Mouse (Mus musculus) intestine, postnatal 0 days (tissue): Measurements from ENCODE around the gene Npy4r. TPM values are rescaled to one million over a fixed set of nuclear protein-coding genes. Genes with fewer than 3 reads are reported as not detected.

Experiments
- ATAC-seq: fragments of 200-750 bp; cut with Nextera tagmentation; 2 replicates; pipeline ENCODE4 v1.8.0; 2017; ENCODE audit warnings: mild to moderate bottlenecking, moderate TSS enrichment, moderate library complexity
- H3K27ac ChIP-seq: fragments of 300-500 bp; sonication (generic); 2 replicates; pipeline ENCODE4 v1.5.1; 2014; ENCODE audit warnings: mild to moderate bottlenecking, low read depth, low read length, moderate library complexity
- H3K27me3 ChIP-seq: fragments of 300-500 bp; sonication (generic); replicated peaks from 2 replicates; pipeline ENCODE4 v1.6.1; 2014; ENCODE audit warnings: low read length, mixed read lengths; ENCODE audit not compliant: control insufficient read depth, insufficient read depth
- H3K36me3 ChIP-seq: fragments of 300-500 bp; sonication (generic); 2 replicates; pipeline ENCODE4 v1.6.1; 2014; ENCODE audit warnings: mild to moderate bottlenecking, moderate library complexity; ENCODE audit not compliant: control insufficient read depth, insufficient read depth
- H3K4me1 ChIP-seq: fragments of 300-500 bp; sonication (generic); replicated peaks from 2 replicates; pipeline ENCODE4 v1.6.1; 2014; ENCODE audit warnings: antibody characterized with exemption, low read length, mixed read lengths; ENCODE audit not compliant: control insufficient read depth, insufficient read depth
- H3K4me2 ChIP-seq: fragments of 300-500 bp; sonication (generic); replicated peaks from 2 replicates; pipeline ENCODE4 v1.6.1; 2014; ENCODE audit warnings: low read depth, mild to moderate bottlenecking, moderate library complexity
- H3K4me3 ChIP-seq: fragments of 300-500 bp; sonication (generic); 2 replicates; pipeline ENCODE4 v1.5.1; 2014; ENCODE audit warnings: low read depth, low read length
- H3K9ac ChIP-seq: fragments of 300-500 bp; sonication (generic); 2 replicates; pipeline ENCODE4 v1.6.1; 2014; ENCODE audit warnings: mild to moderate bottlenecking, low read depth, low read length
- H3K9me3 ChIP-seq: fragments of 300-500 bp; sonication (generic); 2 replicates; pipeline ENCODE4 v1.6.1; 2016; ENCODE audit warnings: mixed run types; ENCODE audit not compliant: control insufficient read depth
- CTCF ChIP-seq: sonication (generic); IDR thresholded peaks from 2 replicates; pipeline ENCODE4 v1.5.1; 2016; ENCODE audit warnings: low read depth, mild to moderate bottlenecking, control low read depth, antibody characterized with exemption, moderate library complexity
- WGBS: fragments of 180-500 bp; shearing (Covaris S2); extraction: QIAGEN DNeasy Blood & Tissue Kit; methylation state at CpG from one replicate; pipeline ENCODE4 v1.1.7; 2014; 5-methylcytosine and 5-hydroxymethylcytosine counted together
- polyA plus RNA-seq: library from polyadenylated mRNA; unstranded; fragments of >200 nt; fragmentation: Nextera tagmentation; extraction: Ambion mirVana; gene quantifications from 2 replicates; pipeline ENCODE4 v1.2.1, GENCODE M21; 2015

The Npy4r gene
- polyA plus RNA-seq, 1 experiment from 2014 or later = 0.46 TPM

DNA sequence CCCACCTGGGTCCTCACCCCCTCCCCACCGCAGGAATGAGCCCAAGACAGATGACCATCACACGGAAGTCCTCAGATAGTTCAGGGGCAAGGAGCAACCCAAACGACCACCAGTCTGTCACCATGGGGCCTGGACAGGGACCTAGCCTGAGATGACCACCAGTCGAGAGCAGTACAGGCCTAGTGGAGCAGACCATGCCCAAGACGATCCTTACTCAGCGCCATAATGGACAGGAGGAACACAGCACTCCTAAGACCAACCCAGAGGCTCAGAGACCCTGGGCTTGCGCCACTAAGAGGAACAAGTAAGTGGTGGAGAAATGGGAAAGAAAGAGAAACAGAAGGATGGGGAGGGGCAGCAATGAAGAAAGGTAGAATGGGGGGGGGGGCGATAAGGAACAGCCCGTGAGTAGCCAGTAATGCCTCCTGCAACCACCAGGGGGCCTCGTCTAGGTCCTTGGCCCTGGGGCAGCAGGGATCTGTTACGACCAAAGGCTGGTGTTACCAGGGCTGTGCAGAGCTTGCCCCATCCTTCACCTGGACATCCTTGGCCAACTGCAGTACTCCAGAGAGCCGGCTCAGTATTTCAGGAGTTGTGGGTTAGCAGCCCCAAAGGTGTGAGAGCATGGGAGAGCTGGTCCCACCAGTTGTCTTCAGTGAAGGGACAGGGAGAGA lies 45.8 kb downstream of the Npy4r start:
- peak; percentile 78 for TF ChIP-seq CTCF
- no peaks in the 10 kb centered on the region for H3K9me3 ChIP-seq
- no peak overlapping the region for H3K9ac ChIP-seq
- ATAC-seq = no peak
- no peaks in the 10 kb centered on the region for H3K4me1 ChIP-seq
- H3K4me2 ChIP-seq = no peak overlapping the region
- H3K27ac ChIP-seq = no peak overlapping the region
- no peak overlapping the region for H3K4me3 ChIP-seq
- 57% methylated on average over 12 of the region's 12 CpGs for WGBS
- no peaks in the 10 kb centered on the region for H3K36me3 ChIP-seq
- H3K27me3 ChIP-seq = no peaks in the 10 kb centered on the region

- H3K9ac ChIP-seq = no peak overlapping the region
- no peak for ATAC-seq
- WGBS = 22% methylated on average over 8 of the region's 8 CpGs
Measured at GRCm38 (mm10) chr14:34104892-34105291, 47.4 kb downstream of the Npy4r start.

GRCm38 (mm10) chr14:34103855-34104254 lies 48.4 kb downstream of the Npy4r start:
- WGBS = 59% methylated on average over 3 of the region's 3 CpGs
- no peak overlapping the region for H3K4me3 ChIP-seq
- H3K4me1 ChIP-seq = no peaks in the 10 kb centered on the region
- no peak for TF ChIP-seq CTCF
- ATAC-seq = no peak
- no peaks in the 10 kb centered on the region for H3K36me3 ChIP-seq
- H3K27me3 ChIP-seq = no peaks in the 10 kb centered on the region
- no peak overlapping the region for H3K27ac ChIP-seq
- H3K9me3 ChIP-seq = no peaks in the 10 kb centered on the region
- H3K4me2 ChIP-seq = no peak overlapping the region
- H3K9ac ChIP-seq = no peak overlapping the region

More at GRCm38 (mm10) chr14:34104892-34105291, 47.4 kb downstream of the Npy4r start:
- Histone ChIP-seq H3K4me1 (no peaks in the 10 kb centered on the region), H3K27me3 (no peaks in the 10 kb centered on the region), H3K36me3 (no peaks in the 10 kb centered on the region), H3K4me3 (no peak overlapping the region), H3K9me3 (no peaks in the 10 kb centered on the region), H3K4me2 (no peak overlapping the region), H3K27ac (no peak overlapping the region)
- peak; percentile 84 for TF ChIP-seq CTCF

GRCm38 (mm10) chr14:34102601-34103000 lies 49.7 kb downstream of the Npy4r start, which contains the start of gene A630023A22Rik:
TSS of gene A630023A22Rik (minus strand) at chr14:34102754.
- Histone ChIP-seq H3K4me3 (no peak within 1 kb of the TSS), H3K9me3 (no peaks in the 10 kb centered on the region), H3K36me3 (no peaks in the 10 kb centered on the region), H3K27me3 (no peaks in the 10 kb centered on the region), H3K9ac (no peak within 1 kb of the TSS), H3K4me2 (no peak within 1 kb of the TSS), H3K4me1 (no peaks in the 10 kb centered on the region), H3K27ac (no peak within 1 kb of the TSS)
- TF ChIP-seq CTCF = no peak
- 52% methylated on average over 5 of the region's 5 CpGs for WGBS
- ATAC-seq = no peak

- H3K9ac ChIP-seq = no peak overlapping the region
- no peak overlapping the region for H3K4me3 ChIP-seq
- no peak for TF ChIP-seq CTCF
- no peak overlapping the region for H3K4me2 ChIP-seq
- no peaks in the 10 kb centered on the region for H3K27me3 ChIP-seq
- H3K36me3 ChIP-seq = no peaks in the 10 kb centered on the region
- H3K27ac ChIP-seq = no peak overlapping the region
- ATAC-seq = no peak
- no peaks in the 10 kb centered on the region for H3K9me3 ChIP-seq
- H3K4me1 ChIP-seq = no peaks in the 10 kb centered on the region
- 78% methylated on average over 5 of the region's 5 CpGs for WGBS
Measured at GRCm38 (mm10) chr14:34096161-34096560, 56.1 kb downstream of the Npy4r start.

Other genes with a start within 250 kb of the Npy4r start
- 4.4 TPM in 2 replicates for gene Gdf10, start 228.9 kb downstream of the Npy4r start, polyA plus RNA-seq
- gene Gdf2, start 211.4 kb downstream of the Npy4r start, polyA plus RNA-seq = not detected in 2 replicates
- gene Rbp3, start 198.5 kb downstream of the Npy4r start, polyA plus RNA-seq = not detected in 2 replicates
- gene Zfp488, start 173.7 kb downstream of the Npy4r start, polyA plus RNA-seq = 0.07 and 0.09 TPM in 2 replicates
- not detected in 2 replicates for gene Gm30083, start 137.3 kb downstream of the Npy4r start, polyA plus RNA-seq
- gene Gm5460, start 135.7 kb downstream of the Npy4r start, polyA plus RNA-seq = not detected in 2 replicates
- not detected in 2 replicates for gene Antxrl, start 99.8 kb downstream of the Npy4r start, polyA plus RNA-seq
- gene Anxa8, start 66.5 kb downstream of the Npy4r start, polyA plus RNA-seq = 12.1 and 16.9 TPM in 2 replicates
- 0.35 and 1.3 TPM in 2 replicates for gene A630023A22Rik, start 49.7 kb downstream of the Npy4r start, polyA plus RNA-seq
- 0.13 and 0.17 TPM in 2 replicates for gene Gprin2, start 49.2 kb upstream of the Npy4r start, polyA plus RNA-seq
- 1.0 and 1.2 TPM in 2 replicates for gene Syt15, start 67.1 kb upstream of the Npy4r start, polyA plus RNA-seq
- 3.1 and 3.9 TPM in 2 replicates for gene Shld2, start 158.0 kb upstream of the Npy4r start, polyA plus RNA-seq
- gene Glud1, start 158.2 kb upstream of the Npy4r start, polyA plus RNA-seq = 40.8 TPM in 2 replicates
- gene Fam25c, start 202.9 kb upstream of the Npy4r start, polyA plus RNA-seq = not detected in 2 replicates
- 28.9 and 29.3 TPM in 2 replicates for gene Sncg, start 222.3 kb upstream of the Npy4r start, polyA plus RNA-seq
- gene Mmrn2, start 223.0 kb upstream of the Npy4r start, polyA plus RNA-seq = 5.6 and 5.7 TPM in 2 replicates